In the genomic region with DNA sequence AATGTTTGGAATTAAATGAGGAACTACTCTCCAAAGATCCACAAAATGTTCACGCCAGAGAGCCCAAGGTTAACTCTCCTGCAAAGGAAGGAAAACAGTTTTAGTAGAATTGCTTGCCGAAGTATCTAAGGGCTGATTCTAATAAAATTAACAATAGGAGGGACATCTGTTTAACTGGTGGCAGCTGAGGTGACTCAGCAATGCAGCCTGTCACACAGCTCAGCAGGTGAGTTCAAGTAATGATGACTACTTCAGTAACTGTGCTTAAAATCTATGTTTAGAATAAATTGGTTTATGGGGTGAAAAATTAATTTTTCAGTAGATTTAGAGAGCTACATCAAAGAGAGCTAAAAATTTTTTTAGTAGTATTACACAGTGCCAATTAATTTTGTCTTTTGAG, we compare ENCODE assay signal across 30 mouse cellular contexts. TPM values are rescaled to one million over a fixed set of nuclear protein-coding genes. Genes with fewer than 3 reads are reported as not detected.
"Had no signal": no experiment of that assay in that cellular context is flagged by ENCODE, and none has a peak within 500 bp of the region (broad histone marks: within the 10 kb centered on the region; RNA-seq: fewer than 3 reads in every experiment).

No protein-coding gene starts in this region.

- H3K9me3 ChIP-seq: limb, embryonic 10.5 days; limb, embryonic 13.5 days; limb, embryonic 15.5 days; liver, embryonic 13.5 days; liver, embryonic 15.5 days; lung, embryonic 15.5 days; megakaryocyte, embryonic 14.5 days; midbrain, embryonic 12.5 days; midbrain, embryonic 13.5 days; midbrain, embryonic 15.5 days had no signal

- H3K4me1 ChIP-seq: limb, embryonic 10.5 days; limb, embryonic 12.5 days; limb, embryonic 13.5 days; liver, embryonic 15.5 days; megakaryocyte, embryonic 14.5 days; midbrain, embryonic 10.5 days; midbrain, embryonic 15.5 days had no signal

- H3K4me3 ChIP-seq: left cerebral cortex, adult 2 months; limb, embryonic 10.5 days; limb, embryonic 12.5 days; limb, embryonic 13.5 days; limb, embryonic 15.5 days; liver, embryonic 13.5 days; liver, embryonic 15.5 days; lung, embryonic 15.5 days; megakaryocyte, embryonic 14.5 days; midbrain, embryonic 10.5 days; midbrain, embryonic 12.5 days; midbrain, embryonic 13.5 days; midbrain, embryonic 15.5 days had no signal

- H3K4me2 ChIP-seq: limb, embryonic 12.5 days; limb, embryonic 13.5 days; limb, embryonic 15.5 days; liver, embryonic 13.5 days; liver, embryonic 15.5 days; lung, embryonic 14.5 days; lung, embryonic 15.5 days; midbrain, embryonic 11.5 days; midbrain, embryonic 12.5 days; midbrain, embryonic 13.5 days; midbrain, embryonic 15.5 days had no signal

- H3K9ac ChIP-seq: limb, embryonic 12.5 days; limb, embryonic 13.5 days; limb, embryonic 15.5 days; liver, embryonic 13.5 days; liver, embryonic 14.5 days; liver, embryonic 15.5 days; liver, postnatal 0 days; lung, embryonic 14.5 days; lung, embryonic 15.5 days; midbrain, embryonic 12.5 days; midbrain, embryonic 13.5 days; midbrain, embryonic 15.5 days had no signal

- ATAC-seq: liver, postnatal 0 days; lung, postnatal 0 days; midbrain, embryonic 13.5 days; midbrain, embryonic 15.5 days; midbrain, embryonic 16.5 days had no signal

- H3K27me3 ChIP-seq: limb, embryonic 12.5 days; limb, embryonic 13.5 days; limb, embryonic 15.5 days; liver, embryonic 13.5 days; liver, embryonic 15.5 days; lung, embryonic 15.5 days; megakaryocyte, embryonic 14.5 days; midbrain, embryonic 12.5 days; midbrain, embryonic 13.5 days; midbrain, embryonic 15.5 days had no signal

- H3K27ac ChIP-seq: left cerebral cortex, adult 2 months; limb, embryonic 10.5 days; limb, embryonic 12.5 days; limb, embryonic 13.5 days; limb, embryonic 15.5 days; liver, embryonic 13.5 days; liver, embryonic 14.5 days; liver, embryonic 15.5 days; lung, embryonic 15.5 days; macrophage; midbrain, embryonic 10.5 days; midbrain, embryonic 12.5 days; midbrain, embryonic 13.5 days; midbrain, embryonic 15.5 days had no signal

- DNase-seq: left cerebral cortex, postnatal 4 days; liver; liver, embryonic 13.5 days; liver, postnatal 0 days; lung, adult 18-20 months; lung, adult 2 months; lung, embryonic 14.5 days; lung, postnatal 10 days; lung, postnatal 14 days; lung, postnatal 36 days; lung, postnatal 4 days; midbrain, embryonic 14.5 days had no signal

RNA-seq across cellular contexts. Expression of a gene that starts 26.7 kb away (rescaled TPM):
- polyA plus RNA-seq: limb, embryonic 12.5 days; liver, adult 2 months; liver, postnatal 0 days; lung, adult 2 months; lung, postnatal 0 days; macrophage; midbrain, embryonic 13.5 days; midbrain, embryonic 14.5 days had no signal

RNA-seq across cellular contexts. Expression of a gene that starts 58.5 kb away (rescaled TPM):
- polyA plus RNA-seq: liver, adult 2 months had no signal
